ENCODE assay signal across 7 mouse cellular contexts in the genomic region with DNA sequence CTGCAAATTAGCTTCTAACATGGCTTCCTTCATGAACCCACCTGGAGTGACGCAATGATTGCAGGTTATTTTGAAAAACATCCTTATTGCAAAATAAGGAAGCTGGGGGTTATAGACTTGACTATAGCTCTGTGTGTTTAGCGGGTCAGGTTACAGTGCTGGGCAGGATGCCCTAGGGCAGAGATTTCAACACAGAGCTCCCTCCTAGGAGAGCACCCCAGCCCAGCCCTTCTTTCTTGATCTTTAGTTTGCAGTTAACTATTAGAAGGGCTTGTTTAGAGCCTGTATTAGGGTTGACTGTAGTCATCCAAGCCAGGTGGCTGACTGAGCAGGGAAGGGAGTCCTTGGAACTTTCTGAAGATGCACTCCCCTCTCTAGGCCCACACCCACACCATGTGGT. TPM values are rescaled to one million over a fixed set of nuclear protein-coding genes. Genes with fewer than 3 reads are reported as not detected.
DNase-seq lines count a peak whose midpoint lies in the region; ATAC-seq and TF ChIP-seq lines count a peak whose summit lies in the region.
"Not testable (repeated sequence)": the region's sequence is repeated elsewhere in the genome, so short reads cannot be mapped to it uniquely, and the experiment has no call there.

No protein-coding gene starts in this region.

- intact Hi-C loops in gastrocnemius, adult 2 months (cut with DNase I), result not testable (repeated sequence)

- H3K9me3 ChIP-seq in liver, embryonic 14.5 days (ENCODE audit: control insufficient read depth, low read length); lung, embryonic 15.5 days; stomach, embryonic 16.5 days (replicated peaks; ENCODE audit: control insufficient read depth, low read length): not testable (repeated sequence)

- not testable (repeated sequence) for H3K27ac ChIP-seq in gastrocnemius, adult 2 months; liver, embryonic 14.5 days; lung, embryonic 15.5 days; stomach, embryonic 16.5 days (ENCODE audit: low read length)

- ATAC-seq in liver, embryonic 14.5 days (ENCODE audit: insufficient read depth), result peak; percentile 13; the same call in 1 of the 2 replicates
- peak; percentile 61; the same call in 1 of the 2 replicates for ATAC-seq in lung, embryonic 15.5 days (ENCODE audit: borderline replicate concordance, extremely low read depth, low FRiP score, low TSS enrichment)
- ATAC-seq in stomach, embryonic 16.5 days (ENCODE audit: insufficient read depth, low FRiP score), result 0 out of 2 replicates have a peak, but pooled peaks have one; percentile 12

- not testable (repeated sequence) for H3K9ac ChIP-seq in liver, embryonic 14.5 days (replicated peaks); lung, embryonic 15.5 days; stomach, embryonic 16.5 days (ENCODE audit: low read length)

- 11% methylated on average over 1 of the region's 2 CpGs for WGBS in liver, embryonic 14.5 days (ENCODE audit: insufficient replicate concordance)
- 56% methylated on average over 1 of the region's 2 CpGs for WGBS in lung, embryonic 15.5 days
- WGBS in stomach, embryonic 16.5 days, result 78% methylated on average over 1 of the region's 2 CpGs

- H3K4me1 ChIP-seq in liver, embryonic 14.5 days (replicated peaks; ENCODE audit: control insufficient read depth in 2 of 2, insufficient read depth in 2 of 2, low read length in 1 of 2); lung, embryonic 15.5 days; stomach, embryonic 16.5 days (ENCODE audit: control insufficient read depth, insufficient read depth, low read length): not testable (repeated sequence)

- not testable (repeated sequence) for H3K4me2 ChIP-seq in liver, embryonic 14.5 days (ENCODE audit: low read depth); lung, embryonic 15.5 days; stomach, embryonic 16.5 days (ENCODE audit: low read depth, low read length)

- peak; percentile 18 for DNase-seq in adrenal gland, postnatal 25 days
- peak; percentile 56 for DNase-seq in gastrocnemius, adult 2 months
- DNase-seq in kidney, adult 11 months, result peak; percentile 34
- not testable (repeated sequence) for DNase-seq in liver, embryonic 14.5 days (ENCODE audit: low read depth in 3 of 3, low spot score in 3 of 3)
- DNase-seq in lung, postnatal 4 days, result peak; percentile 84 to 94

- TF ChIP-seq CTCF in gastrocnemius, adult 2 months (IDR thresholded peaks at IDR 0.05); liver, embryonic 14.5 days (IDR thresholded peaks at IDR 0.05; ENCODE audit: low read depth): not testable (repeated sequence)

- not testable (repeated sequence) for H3K27me3 ChIP-seq in liver, embryonic 14.5 days (ENCODE audit: control insufficient read depth, insufficient read depth, low read length); lung, embryonic 15.5 days; stomach, embryonic 16.5 days (ENCODE audit: control insufficient read depth, insufficient read depth, low read length)

- TF ChIP-seq EP300 in liver, embryonic 14.5 days (IDR thresholded peaks at IDR 0.05; ENCODE audit: low read depth), result not testable (repeated sequence)

- not testable (repeated sequence) for H3K4me3 ChIP-seq in gastrocnemius, adult 2 months; liver, embryonic 14.5 days (ENCODE audit: insufficient read depth in 1 of 2, low read depth in 2 of 2, low read length in 2 of 2); lung, embryonic 15.5 days; stomach, embryonic 16.5 days (replicated peaks; ENCODE audit: low read length)

- not testable (repeated sequence) for H3K36me3 ChIP-seq in liver, embryonic 14.5 days (replicated peaks; ENCODE audit: control insufficient read depth, insufficient read depth, low read depth); lung, embryonic 15.5 days; stomach, embryonic 16.5 days (ENCODE audit: control insufficient read depth, insufficient read depth, low read length)

RNA-seq across cellular contexts. Expression of gene Dynlt1b, which starts 22.9 kb away (rescaled TPM):
- total RNA-seq in adrenal gland, postnatal 25 days (2021), result 130 and 171 TPM in 2 replicates
- total RNA-seq in gastrocnemius, adult 2 months (2021), result 10 to 100 TPM; 55.9 to 57.4 TPM
- polyA plus RNA-seq in liver, embryonic 14.5 days (2012; rRNA removed), result 130 and 152 TPM in 2 replicates
- 248 and 254 TPM in 2 replicates for polyA plus RNA-seq in liver, embryonic 14.5 days (2014; fragmentation: Nextera tagmentation; extraction: Ambion mirVana)
- 471 and 517 TPM in 2 replicates for polyA plus RNA-seq in lung, embryonic 15.5 days (2015; fragmentation: Nextera tagmentation; extraction: Ambion mirVana)
- 440 and 474 TPM in 2 replicates for polyA plus RNA-seq in stomach, embryonic 16.5 days (2015; fragmentation: Nextera tagmentation; extraction: Ambion mirVana)
